Mouse (Mus musculus) induced T-regulatory cell, adult 2 months (primary cell): ENCODE measurements around the gene Glce.

Experiments used
- DNase-seq: peaks from one replicate; pipeline ENCODE4 v3.0.0-alpha.2; 2012; ENCODE audit warnings: low read depth

The Glce gene

DNA sequence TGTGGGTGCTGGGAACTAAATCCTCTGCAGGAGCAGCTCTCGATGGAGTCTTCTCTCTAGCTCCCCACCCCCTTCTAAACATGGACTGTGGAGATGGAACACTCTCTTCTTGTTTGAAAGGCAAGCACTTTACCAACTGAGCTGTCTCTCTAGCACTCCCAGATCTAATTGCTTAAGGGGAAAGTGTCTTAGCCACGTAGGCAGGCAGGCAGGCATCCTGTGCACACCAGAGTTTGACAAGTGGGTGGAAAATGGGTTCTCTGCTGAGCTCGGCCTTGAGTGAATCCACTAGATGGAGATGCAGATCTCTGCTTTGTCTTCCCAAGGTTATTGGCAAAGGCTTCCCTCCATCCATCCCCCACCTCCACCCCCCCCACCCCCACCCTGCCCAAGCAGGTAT, 94.4 kb downstream of the Glce start:
- DNase-seq: no peak

DNA sequence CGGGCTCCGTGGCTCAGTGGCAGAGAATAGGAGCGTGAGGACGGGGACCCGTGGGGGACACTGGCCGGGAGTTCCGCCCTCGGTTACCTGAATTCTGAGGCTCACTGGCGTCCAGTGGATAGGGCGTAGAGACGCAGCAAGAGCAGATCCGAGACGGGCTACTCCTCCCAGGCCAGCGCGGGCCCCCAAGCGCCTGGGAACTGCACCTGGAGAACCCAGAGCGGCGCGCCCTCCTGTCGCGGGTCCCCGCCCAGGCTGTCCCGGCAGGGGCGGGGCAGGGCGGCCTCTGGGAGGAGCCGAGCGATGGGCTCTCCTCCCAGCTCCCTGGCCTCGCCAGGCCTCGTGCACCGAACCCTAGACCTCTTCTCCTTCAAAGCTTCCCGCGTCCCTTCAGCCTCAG, 95.9 kb downstream of the Glce start, which contains the start of gene Paqr5:
Gene Paqr5 (minus strand): TSS at position 257 of the 400 bp plus-strand sequence.
- DNase-seq: peak; percentile 49

- no peak for DNase-seq
These were observed 97.4 kb downstream of the Glce start for GRCm38 (mm10) chr9:62025056-62025455.

DNA sequence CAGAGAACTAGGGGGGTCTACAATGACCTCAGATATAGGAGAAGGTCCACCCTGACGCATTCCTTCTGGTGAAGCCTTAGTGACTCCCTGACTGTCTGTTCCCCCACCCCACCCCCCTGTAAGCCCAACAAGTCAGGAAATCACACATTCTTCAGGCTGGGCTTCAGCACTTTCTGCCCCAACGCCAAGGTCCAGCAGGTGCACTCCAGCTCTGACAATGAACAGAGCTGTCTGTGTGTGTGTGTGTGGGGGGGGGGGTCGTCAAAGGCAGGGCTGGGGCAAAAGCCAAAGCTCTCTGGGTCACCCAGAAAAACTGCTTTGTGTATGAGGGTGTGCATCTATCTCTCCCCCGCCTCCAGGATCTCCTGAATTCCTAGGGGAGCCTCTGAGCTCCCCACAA, 98.6 kb downstream of the Glce start:
- DNase-seq: no peak

DNA sequence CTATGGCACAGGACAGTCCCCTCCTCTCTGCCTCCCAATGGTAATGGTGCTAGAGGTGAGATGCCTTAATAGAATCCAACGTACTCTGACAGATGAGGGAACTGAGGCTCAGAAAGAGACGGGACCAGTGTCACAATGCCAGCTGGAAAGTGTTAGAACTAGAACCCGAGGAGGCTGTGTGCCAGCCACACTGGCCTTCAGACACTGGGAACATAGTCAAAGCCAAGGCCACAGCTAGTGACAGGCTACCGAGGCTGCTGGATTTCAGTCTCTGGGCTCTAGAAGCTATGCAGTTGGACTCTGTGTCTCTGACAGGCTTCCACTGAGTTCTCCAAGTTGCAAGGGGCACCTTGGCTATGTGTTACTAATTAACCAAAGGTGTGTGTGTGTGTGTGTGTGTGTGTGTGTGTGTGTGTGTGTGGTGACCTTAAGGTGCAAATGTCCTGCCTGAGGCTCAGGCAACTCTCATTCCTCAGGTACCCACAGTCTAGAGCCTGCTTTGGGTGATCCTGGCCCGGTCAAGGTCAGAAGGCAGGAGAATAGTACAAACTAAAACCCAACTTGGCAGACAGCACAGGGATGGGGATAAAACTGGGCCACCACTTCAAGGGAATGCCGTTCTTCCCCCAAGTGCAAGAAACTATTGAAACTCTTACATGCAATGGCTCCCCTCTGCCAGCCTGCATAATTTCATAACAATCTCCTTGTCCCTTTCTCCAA, 99.3 kb downstream of the Glce start:
- DNase-seq: no peak

DNA sequence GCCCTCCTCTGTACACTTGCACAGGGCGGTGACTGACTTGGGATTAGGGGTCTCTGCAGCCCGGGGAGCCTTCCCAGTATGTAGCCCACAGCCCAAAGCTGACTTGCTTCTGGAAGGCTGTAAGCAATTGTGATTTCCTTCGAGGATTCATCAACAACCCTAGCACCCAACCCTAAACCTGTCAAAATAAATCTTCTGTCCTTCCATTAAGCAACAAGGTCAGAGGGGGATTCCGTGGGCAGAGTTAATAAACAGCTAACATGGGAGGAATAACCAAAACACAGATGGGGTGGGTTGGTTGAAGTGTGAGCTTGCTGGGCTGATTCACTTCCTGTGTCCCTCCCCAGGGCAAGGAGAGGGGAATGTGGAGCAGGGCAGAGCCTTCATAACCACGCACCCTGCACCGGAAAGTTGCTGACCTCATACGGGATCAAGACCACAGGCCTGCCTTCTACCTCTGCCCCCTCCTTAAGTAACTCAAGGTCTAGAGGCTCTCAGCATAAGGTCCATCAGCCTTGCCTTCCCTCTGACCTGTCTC, 100.8 kb downstream of the Glce start:
- DNase-seq: no peak

GRCm38 (mm10) chr9:62020259-62020658, 102.2 kb downstream of the Glce start:
- DNase-seq: peak; percentile 19

DNA sequence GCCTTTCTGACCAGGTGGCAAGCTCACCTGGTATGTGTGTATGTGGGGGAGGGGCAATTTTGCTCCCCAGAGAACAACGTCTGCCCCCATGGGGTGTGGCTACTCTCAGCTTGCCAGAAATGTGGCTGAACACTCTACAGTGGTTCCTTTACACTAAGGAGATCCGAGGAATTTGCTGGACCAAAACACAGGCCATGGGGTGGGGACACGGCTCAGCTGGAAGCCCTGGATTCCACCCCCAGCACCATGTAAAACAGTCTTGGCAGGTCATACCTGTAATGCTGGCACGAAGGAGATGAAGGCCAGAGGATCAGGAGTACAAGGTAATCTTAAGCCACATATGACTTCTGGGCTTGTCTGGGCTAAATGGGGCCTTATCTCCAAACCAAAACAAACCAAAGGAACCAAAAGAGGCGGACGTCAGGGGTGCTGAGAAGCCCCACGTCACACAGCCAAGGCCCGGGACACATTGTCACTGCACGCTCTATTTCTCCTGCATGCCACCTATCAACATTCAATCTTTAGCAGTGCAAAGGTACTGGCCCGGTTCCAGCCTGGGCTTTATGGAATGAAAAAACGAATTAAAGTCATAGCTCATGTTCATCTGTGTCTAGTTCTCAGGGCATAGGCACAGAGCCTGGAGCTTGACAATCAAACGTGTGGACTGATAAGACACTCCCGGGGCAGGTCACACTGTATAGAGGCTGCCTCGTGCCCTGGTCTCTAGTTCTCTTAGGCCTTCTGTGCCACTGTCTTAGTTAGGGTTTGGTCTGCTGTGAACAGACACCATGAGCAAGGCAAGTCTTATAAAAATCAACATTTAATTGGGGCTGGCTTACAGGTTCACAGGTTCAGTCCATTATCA, 104.0 kb downstream of the Glce start:
- DNase-seq: no peak

- no peak for DNase-seq
These were observed 105.1 kb downstream of the Glce start for GRCm38 (mm10) chr9:62017329-62017728.

DNA sequence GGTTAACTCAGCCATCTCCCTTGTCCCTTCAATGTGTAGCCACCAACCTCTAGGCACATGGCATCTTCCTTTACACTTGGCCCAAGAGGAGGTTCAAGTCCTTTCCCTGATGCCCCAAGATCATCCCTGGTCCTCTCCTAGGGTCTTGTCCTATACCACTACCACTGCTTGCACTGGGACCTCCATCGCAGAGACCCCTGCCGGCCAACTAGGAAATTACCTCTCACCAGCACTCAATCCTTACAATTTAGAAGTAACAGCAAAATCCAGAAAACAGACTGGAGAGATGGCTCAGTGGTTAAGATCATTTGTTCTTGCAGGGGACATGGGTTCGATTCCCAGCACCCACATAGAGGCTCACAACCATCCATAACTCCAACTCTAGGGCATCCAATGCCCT, 107.0 kb downstream of the Glce start:
- DNase-seq: peak; percentile 35

- no peak for DNase-seq
These were observed 108.9 kb downstream of the Glce start for GRCm38 (mm10) chr9:62013316-62014097.

- DNase-seq: no peak
These were observed 114.1 kb downstream of the Glce start for GRCm38 (mm10) chr9:62008360-62008759.
